Mouse (Mus musculus) spleen, postnatal 10 days (tissue): ENCODE results near the gene Polr3c.
"Not testable (repeated sequence)": the region's sequence is repeated elsewhere in the genome, so short reads cannot be mapped to it uniquely, and the experiment has no call there.

Experiments
- DNase-seq, 2 experiments: peaks; one replicate each; pipeline ENCODE4 v3.0.0; 2021 to 2022; ENCODE audit warnings: low spot score in 2 of 2

The Polr3c gene

GRCm38 (mm10) chr3:96727343-96727827 lies at the start of gene Polr3c, which contains the start of gene Rnf115:
TSS of gene Polr3c (minus strand) at chr3:96727628.
TSS of gene Rnf115 (plus strand) at chr3:96727664.
- peak; percentile 94 to 95 for DNase-seq

GRCm38 (mm10) chr3:96777120-96777519 lies 49.7 kb upstream of the Polr3c start:
- DNase-seq: no peak

GRCm38 (mm10) chr3:96772949-96773348 lies 45.5 kb upstream of the Polr3c start:
- no peak for DNase-seq

GRCm38 (mm10) chr3:96769971-96770370 lies 42.5 kb upstream of the Polr3c start:
- DNase-seq: no peak

- no peak for DNase-seq
Observed at GRCm38 (mm10) chr3:96764528-96764927, 37.1 kb upstream of the Polr3c start.

GRCm38 (mm10) chr3:96759695-96760094 lies 32.3 kb upstream of the Polr3c start:
- DNase-seq: no peak

- DNase-seq: no peak
Observed at GRCm38 (mm10) chr3:96757691-96758090, 30.3 kb upstream of the Polr3c start.

- no peak for DNase-seq
Observed at GRCm38 (mm10) chr3:96755935-96756334, 28.5 kb upstream of the Polr3c start.

GRCm38 (mm10) chr3:96746829-96747228 lies 19.4 kb upstream of the Polr3c start:
- DNase-seq: no peak

- no peak for DNase-seq
Observed at GRCm38 (mm10) chr3:96744348-96744747, 16.9 kb upstream of the Polr3c start.

- DNase-seq: not testable (repeated sequence)
Observed at GRCm38 (mm10) chr3:96740279-96740678, 12.9 kb upstream of the Polr3c start.

GRCm38 (mm10) chr3:96737995-96738394 lies 10.6 kb upstream of the Polr3c start:
- no peak for DNase-seq

- DNase-seq: no peak
Observed at GRCm38 (mm10) chr3:96737013-96737740, 9.7 kb upstream of the Polr3c start.

- DNase-seq: no peak
Observed at GRCm38 (mm10) chr3:96735200-96735599, 7.8 kb upstream of the Polr3c start.

GRCm38 (mm10) chr3:96733984-96734383 lies 6.6 kb upstream of the Polr3c start:
- no peak for DNase-seq

GRCm38 (mm10) chr3:96730785-96731184 lies 3.4 kb upstream of the Polr3c start:
- no peak for DNase-seq

- no peak for DNase-seq
Observed at GRCm38 (mm10) chr3:96729403-96729784, 2.0 kb upstream of the Polr3c start.

- DNase-seq: no peak
Observed at GRCm38 (mm10) chr3:96728634-96729402, 1.4 kb upstream of the Polr3c start.

- no peak for DNase-seq
Observed at GRCm38 (mm10) chr3:96727828-96728633, 603 bp upstream of the Polr3c start.

GRCm38 (mm10) chr3:96719173-96719572 lies 8.3 kb downstream of the Polr3c start:
- peak in 1 of 2 experiments; percentile 61 for DNase-seq

- no peak for DNase-seq
Observed at GRCm38 (mm10) chr3:96715854-96716253, 11.6 kb downstream of the Polr3c start.

GRCm38 (mm10) chr3:96714286-96714685 lies 13.1 kb downstream of the Polr3c start:
- no peak for DNase-seq
